Mouse (Mus musculus): ENCODE results near the gene Kcnc2. TPM values are rescaled to one million over a fixed set of nuclear protein-coding genes. Genes with fewer than 3 reads are reported as not detected.
"Not testable (repeated sequence)": the region's sequence is repeated elsewhere in the genome, so short reads cannot be mapped to it uniquely, and the experiment has no call there.

The Kcnc2 gene
- 0.86 and 1.2 TPM in 2 replicates for polyA plus RNA-seq (2014; fragmentation: Nextera tagmentation; extraction: Ambion mirVana)

DNA sequence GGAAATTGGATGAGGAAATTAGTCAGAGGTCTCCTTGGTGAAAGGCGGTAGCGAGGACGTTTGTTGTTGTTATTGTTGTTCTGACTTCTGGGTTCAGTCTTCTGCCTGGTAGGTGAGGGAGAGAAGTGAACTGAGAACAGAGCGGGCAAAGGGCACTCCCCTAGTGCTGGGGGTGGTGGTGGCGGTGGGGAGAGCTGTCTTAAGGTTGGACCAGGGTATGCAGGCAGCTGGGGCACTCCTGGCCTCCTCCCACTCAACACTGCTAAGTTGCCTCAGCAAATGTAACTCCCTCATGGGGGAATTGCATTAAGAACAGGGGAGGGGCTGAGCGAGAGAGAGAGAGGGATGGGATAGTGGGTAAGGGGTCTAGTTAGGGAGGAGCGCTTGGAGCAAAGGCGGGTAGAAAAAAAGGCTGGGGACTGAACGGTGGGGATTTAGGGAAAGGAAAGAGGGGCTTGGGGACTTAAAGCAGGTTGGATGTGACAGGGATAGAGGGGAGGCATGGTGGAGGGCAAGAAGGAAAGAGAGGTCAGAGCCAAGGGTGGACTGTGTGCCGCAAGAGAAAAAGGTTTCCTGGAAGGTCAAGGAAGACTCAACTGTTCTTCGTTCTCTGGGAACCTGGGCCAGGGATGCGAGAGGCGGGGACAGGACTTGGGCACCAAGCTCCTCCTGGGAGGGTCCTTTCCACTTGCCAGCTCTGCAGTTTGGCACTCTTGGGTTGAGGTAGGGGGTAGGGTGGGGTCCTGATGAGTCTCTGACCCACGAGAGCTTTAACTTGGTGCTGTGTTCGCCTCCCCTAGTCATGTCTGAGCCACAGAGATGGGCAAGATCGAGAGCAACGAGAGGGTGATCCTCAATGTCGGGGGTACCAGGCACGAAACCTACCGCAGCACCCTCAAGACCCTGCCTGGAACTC lies at the start of gene Kcnc2:
TSS of gene Kcnc2 (plus strand) at position 235 of the 916 bp plus-strand sequence.
- Histone ChIP-seq H3K36me3 (ENCODE audit: control insufficient read depth, insufficient read depth, low read length) (no peaks in the 10 kb centered on the region), H3K27ac (ENCODE audit: low read depth, low read length) (no peak within 1 kb of the TSS), H3K4me2 (replicated peaks; ENCODE audit: low read depth, low read length) (peak within 1 kb of the TSS; percentile 88), H3K4me3 (ENCODE audit: low read depth, low read length) (peak within 1 kb of the TSS; percentile 50), H3K27me3 (ENCODE audit: control insufficient read depth, insufficient read depth, low read length) (peaks cover 15% of the 10 kb centered on the region), H3K4me1 (replicated peaks; ENCODE audit: control insufficient read depth, insufficient read depth, low read length) (0 out of 2 replicates have a peak, but pooled peaks cover 2% of the 10 kb centered on the region), H3K9me3 (ENCODE audit: control insufficient read depth, low read length) (no peaks in the 10 kb centered on the region), H3K9ac (ENCODE audit: low read depth, low read length) (peak within 1 kb of the TSS; percentile 53)
- 1% methylated on average over 20 of the region's 20 CpGs for WGBS
- DNase-seq (ENCODE audit: low spot score) (peak; percentile 66), ATAC-seq (ENCODE audit: low FRiP score) (peak; percentile 62)

DNA sequence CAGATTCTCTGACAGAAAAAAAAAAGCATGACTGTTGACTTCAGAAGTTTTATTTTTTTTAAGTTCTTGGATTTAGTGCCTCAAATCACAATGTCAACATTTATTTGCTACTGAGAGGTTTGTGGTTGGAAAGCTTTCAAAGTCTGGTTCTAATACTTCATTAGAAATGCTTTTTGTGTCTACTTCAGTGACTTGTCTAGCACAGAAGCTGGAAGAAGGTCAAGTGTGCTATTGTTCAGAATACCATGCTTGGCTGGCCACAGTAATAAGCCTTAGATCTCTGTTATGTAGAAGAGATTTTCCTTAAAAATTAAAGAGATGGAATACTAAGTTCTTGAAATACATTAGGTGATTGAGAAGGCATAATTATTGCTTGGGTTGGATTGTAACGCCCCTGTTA lies 43.8 kb upstream of the Kcnc2 start:
- WGBS, result 94% methylated on average over 1 of the region's 1 CpGs
- no peak overlapping the region for H3K4me3 ChIP-seq (ENCODE audit: low read depth, low read length)
- no peak for ATAC-seq (ENCODE audit: low FRiP score)
- no peak overlapping the region for H3K4me2 ChIP-seq (replicated peaks; ENCODE audit: low read depth, low read length)
- H3K27me3 ChIP-seq (ENCODE audit: control insufficient read depth, insufficient read depth, low read length), result no peaks in the 10 kb centered on the region
- H3K27ac ChIP-seq (ENCODE audit: low read depth, low read length), result no peak overlapping the region
- no peaks in the 10 kb centered on the region for H3K9me3 ChIP-seq (ENCODE audit: control insufficient read depth, low read length)
- H3K9ac ChIP-seq (ENCODE audit: low read depth, low read length), result no peak overlapping the region
- no peaks in the 10 kb centered on the region for H3K36me3 ChIP-seq (ENCODE audit: control insufficient read depth, insufficient read depth, low read length)
- no peak for DNase-seq (ENCODE audit: low spot score)
- H3K4me1 ChIP-seq (replicated peaks; ENCODE audit: control insufficient read depth, insufficient read depth, low read length), result no peaks in the 10 kb centered on the region

DNA sequence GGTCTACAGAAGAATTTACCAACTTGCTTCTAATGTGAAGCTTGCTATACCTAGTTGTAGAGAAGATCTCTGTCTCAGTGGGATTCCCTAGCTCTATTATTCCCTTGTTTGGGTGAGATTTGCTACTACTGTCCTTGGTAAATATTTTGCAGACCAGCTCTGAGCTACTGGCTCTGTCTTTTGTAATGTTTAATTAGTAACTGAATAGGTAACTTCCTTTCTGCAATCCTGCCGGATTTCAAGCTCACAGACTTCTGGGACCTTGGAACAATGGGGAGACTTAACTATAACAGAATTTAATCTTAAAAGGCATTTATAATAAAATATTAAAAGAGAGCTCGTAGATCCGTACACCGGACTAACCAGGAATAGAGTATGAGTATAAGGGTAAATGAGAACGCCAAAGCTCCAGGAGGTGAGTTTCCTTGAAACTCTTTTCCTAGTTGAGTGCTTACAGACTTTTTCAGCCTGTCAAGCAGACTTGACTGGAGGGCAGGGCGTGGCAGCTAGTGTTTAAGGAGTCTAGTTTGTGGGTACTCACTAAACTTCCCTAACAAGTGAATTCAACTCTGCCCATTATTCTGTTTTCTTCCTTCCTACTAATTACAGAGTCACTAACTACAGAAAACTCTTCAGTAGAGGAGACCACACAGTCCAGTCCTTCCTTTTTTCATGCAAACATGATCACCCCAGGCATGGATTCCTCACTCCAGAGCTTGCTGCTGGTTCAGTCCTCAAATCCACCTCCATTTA lies 41.7 kb upstream of the Kcnc2 start:
- H3K9me3 ChIP-seq (ENCODE audit: control insufficient read depth, low read length); ATAC-seq (ENCODE audit: low FRiP score); H3K27me3 ChIP-seq (ENCODE audit: control insufficient read depth, insufficient read depth, low read length); H3K4me1 ChIP-seq (replicated peaks; ENCODE audit: control insufficient read depth, insufficient read depth, low read length); H3K4me2 ChIP-seq (replicated peaks; ENCODE audit: low read depth, low read length); DNase-seq (ENCODE audit: low spot score); H3K27ac ChIP-seq (ENCODE audit: low read depth, low read length); H3K9ac ChIP-seq (ENCODE audit: low read depth, low read length); H3K4me3 ChIP-seq (ENCODE audit: low read depth, low read length); H3K36me3 ChIP-seq (ENCODE audit: control insufficient read depth, insufficient read depth, low read length): not testable (repeated sequence)
- 43% methylated on average over 6 of the region's 6 CpGs for WGBS

DNA sequence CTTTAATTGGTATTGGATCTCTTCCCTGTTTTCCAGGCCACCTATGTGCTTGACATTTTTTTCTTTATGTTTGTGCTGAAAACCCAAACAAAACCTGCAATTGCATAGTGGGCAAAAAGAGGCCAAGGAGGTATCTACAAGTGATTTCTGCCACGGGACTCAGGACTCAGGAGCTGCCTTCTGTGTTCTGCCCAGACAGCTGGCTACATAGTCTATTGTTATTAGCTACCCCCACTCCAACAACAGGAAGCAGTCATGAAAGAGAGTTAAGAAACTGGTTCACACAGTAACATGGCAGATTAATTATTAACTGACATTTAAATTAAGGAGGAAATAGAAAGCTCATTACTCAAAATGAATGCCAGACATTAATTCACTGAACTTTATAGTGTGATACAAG lies 38.2 kb upstream of the Kcnc2 start:
- not testable (repeated sequence) for H3K9me3 ChIP-seq (ENCODE audit: control insufficient read depth, low read length); H3K4me3 ChIP-seq (ENCODE audit: low read depth, low read length); H3K4me2 ChIP-seq (replicated peaks; ENCODE audit: low read depth, low read length); ATAC-seq (ENCODE audit: low FRiP score); H3K36me3 ChIP-seq (ENCODE audit: control insufficient read depth, insufficient read depth, low read length); H3K4me1 ChIP-seq (replicated peaks; ENCODE audit: control insufficient read depth, insufficient read depth, low read length); DNase-seq (ENCODE audit: low spot score); H3K27ac ChIP-seq (ENCODE audit: low read depth, low read length); H3K9ac ChIP-seq (ENCODE audit: low read depth, low read length); H3K27me3 ChIP-seq (ENCODE audit: control insufficient read depth, insufficient read depth, low read length)
- WGBS, result 17% methylated on average over 1 of the region's 1 CpGs

DNA sequence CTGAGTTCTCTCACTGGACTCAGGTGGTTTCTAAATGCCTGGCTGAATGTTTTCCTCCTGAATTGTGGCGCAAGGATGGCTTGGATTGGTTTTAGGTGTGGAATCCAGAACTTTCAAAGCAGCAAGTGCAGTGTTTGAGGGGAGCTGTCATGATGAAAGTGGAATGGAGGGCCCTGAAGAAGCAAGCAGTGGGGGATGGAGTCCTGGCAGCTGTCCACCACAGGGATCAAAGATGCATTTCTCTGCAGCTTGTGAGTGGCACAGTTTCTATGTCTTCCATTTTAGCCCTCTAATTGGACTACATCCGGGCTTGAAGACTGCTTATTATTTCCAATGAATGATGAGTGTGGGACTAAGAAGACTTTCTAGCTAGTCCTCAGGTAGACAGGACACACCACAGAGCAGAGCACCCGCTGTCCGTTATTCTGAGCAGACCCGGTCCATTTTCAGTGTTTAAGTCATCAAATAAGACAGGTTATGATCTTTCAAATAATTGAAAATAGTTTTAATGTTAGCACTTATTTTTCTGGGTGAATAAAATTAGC lies 35.5 kb upstream of the Kcnc2 start:
- WGBS, result 84% methylated on average over 5 of the region's 5 CpGs
- H3K9me3 ChIP-seq (ENCODE audit: control insufficient read depth, low read length); ATAC-seq (ENCODE audit: low FRiP score): not testable (repeated sequence)

DNA sequence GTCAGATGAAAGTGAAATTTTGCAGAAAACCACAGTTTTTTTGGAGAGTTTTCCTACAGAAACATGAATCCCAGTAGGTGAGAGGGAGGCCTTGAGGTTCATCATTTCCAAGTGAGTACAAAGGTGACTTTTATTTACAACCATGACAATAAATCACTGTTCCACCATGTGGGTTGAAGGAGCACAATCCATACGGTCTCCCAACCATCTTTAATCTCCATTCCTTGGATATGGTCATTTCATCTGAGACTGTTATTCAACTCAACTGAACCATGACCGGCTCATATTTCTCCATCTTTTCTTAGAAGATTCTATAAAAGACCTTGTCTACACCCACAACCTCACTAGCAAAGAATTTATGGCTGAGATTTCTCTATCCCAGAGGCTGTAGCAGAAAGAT lies 22.6 kb upstream of the Kcnc2 start:
- ATAC-seq (ENCODE audit: low FRiP score), result no peak
- Histone ChIP-seq H3K4me2 (replicated peaks; ENCODE audit: low read depth, low read length) (no peak overlapping the region), H3K9me3 (ENCODE audit: control insufficient read depth, low read length) (no peaks in the 10 kb centered on the region), H3K36me3 (ENCODE audit: control insufficient read depth, insufficient read depth, low read length) (no peaks in the 10 kb centered on the region), H3K4me1 (replicated peaks; ENCODE audit: control insufficient read depth, insufficient read depth, low read length) (no peaks in the 10 kb centered on the region), H3K9ac (ENCODE audit: low read depth, low read length) (no peak overlapping the region), H3K27me3 (ENCODE audit: control insufficient read depth, insufficient read depth, low read length) (no peaks in the 10 kb centered on the region), H3K4me3 (ENCODE audit: low read depth, low read length) (no peak overlapping the region), H3K27ac (ENCODE audit: low read depth, low read length) (no peak overlapping the region)
- DNase-seq (ENCODE audit: low spot score), result no peak
- 64% methylated on average over 2 of the region's 2 CpGs for WGBS

More for the DNA sequence above, 35.5 kb upstream of the Kcnc2 start:
- H3K4me3 ChIP-seq (ENCODE audit: low read depth, low read length); H3K27ac ChIP-seq (ENCODE audit: low read depth, low read length); DNase-seq (ENCODE audit: low spot score); H3K27me3 ChIP-seq (ENCODE audit: control insufficient read depth, insufficient read depth, low read length); H3K4me1 ChIP-seq (replicated peaks; ENCODE audit: control insufficient read depth, insufficient read depth, low read length); H3K36me3 ChIP-seq (ENCODE audit: control insufficient read depth, insufficient read depth, low read length); H3K4me2 ChIP-seq (replicated peaks; ENCODE audit: low read depth, low read length); H3K9ac ChIP-seq (ENCODE audit: low read depth, low read length): not testable (repeated sequence)

DNA sequence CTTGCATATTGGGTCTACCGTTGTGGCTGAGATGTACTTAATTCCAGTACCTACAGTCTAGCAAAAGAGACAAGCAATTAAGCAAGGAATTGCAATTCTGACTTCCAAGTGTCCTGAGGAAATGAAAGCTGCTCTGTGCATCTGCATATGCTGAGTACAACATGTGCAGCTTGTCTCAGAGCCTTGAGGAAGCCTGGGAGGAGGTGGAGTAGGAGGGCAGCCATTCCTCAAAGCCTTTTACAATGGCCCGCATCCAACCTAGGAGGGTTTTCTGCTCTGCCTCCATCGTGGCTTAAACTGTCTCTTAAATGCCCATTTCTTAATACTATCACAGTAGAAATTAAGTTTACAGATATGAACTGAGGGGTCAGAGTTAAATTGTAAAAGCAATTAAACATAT lies 7.5 kb upstream of the Kcnc2 start:
- no peak for DNase-seq (ENCODE audit: low spot score)
- Histone ChIP-seq H3K4me2 (replicated peaks; ENCODE audit: low read depth, low read length) (no peak overlapping the region), H3K27me3 (ENCODE audit: control insufficient read depth, insufficient read depth, low read length) (no peaks in the 10 kb centered on the region), H3K4me3 (ENCODE audit: low read depth, low read length) (no peak overlapping the region), H3K27ac (ENCODE audit: low read depth, low read length) (no peak overlapping the region), H3K4me1 (replicated peaks; ENCODE audit: control insufficient read depth, insufficient read depth, low read length) (no peaks in the 10 kb centered on the region), H3K9ac (ENCODE audit: low read depth, low read length) (no peak overlapping the region), H3K9me3 (ENCODE audit: control insufficient read depth, low read length) (no peaks in the 10 kb centered on the region), H3K36me3 (ENCODE audit: control insufficient read depth, insufficient read depth, low read length) (no peaks in the 10 kb centered on the region)
- 90% methylated on average over 3 of the region's 3 CpGs for WGBS
- no peak for ATAC-seq (ENCODE audit: low FRiP score)

DNA sequence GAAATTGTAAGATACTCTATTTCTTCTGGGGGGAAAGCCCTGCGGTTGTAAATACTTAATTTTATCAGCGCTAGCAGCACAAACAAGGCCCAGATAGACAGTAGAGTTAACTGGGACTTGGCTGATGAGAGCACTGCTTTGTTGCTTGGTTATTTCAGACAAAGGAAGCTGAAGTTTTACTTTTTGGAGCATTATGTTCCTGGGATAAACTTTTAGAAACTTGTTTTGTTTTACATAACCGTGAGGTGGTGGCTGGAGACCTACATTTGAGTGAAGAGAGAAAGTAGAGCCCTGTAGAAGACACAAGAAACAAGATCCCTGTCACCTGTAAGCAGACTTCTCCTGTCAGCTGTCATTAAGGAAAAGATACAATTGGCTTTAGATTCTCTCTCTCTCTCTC lies 1.4 kb upstream of the Kcnc2 start:
- H3K4me3 ChIP-seq (ENCODE audit: low read depth, low read length), result no peak overlapping the region
- H3K4me1 ChIP-seq (replicated peaks; ENCODE audit: control insufficient read depth, insufficient read depth, low read length), result 0 out of 2 replicates have a peak, but pooled peaks cover 2% of the 10 kb centered on the region
- H3K9ac ChIP-seq (ENCODE audit: low read depth, low read length), result no peak overlapping the region
- 73% methylated on average over 3 of the region's 3 CpGs for WGBS
- H3K36me3 ChIP-seq (ENCODE audit: control insufficient read depth, insufficient read depth, low read length), result no peaks in the 10 kb centered on the region
- H3K27me3 ChIP-seq (ENCODE audit: control insufficient read depth, insufficient read depth, low read length), result peaks cover 15% of the 10 kb centered on the region
- no peak for DNase-seq (ENCODE audit: low spot score)
- no peak overlapping the region; the same call in 1 of the 2 replicates for H3K4me2 ChIP-seq (replicated peaks; ENCODE audit: low read depth, low read length)
- ATAC-seq (ENCODE audit: low FRiP score), result no peak
- H3K27ac ChIP-seq (ENCODE audit: low read depth, low read length), result no peak overlapping the region
- no peaks in the 10 kb centered on the region for H3K9me3 ChIP-seq (ENCODE audit: control insufficient read depth, low read length)
